Mouse (Mus musculus): Measurements from ENCODE around the gene Mnat1. TPM values are rescaled to one million over a fixed set of nuclear protein-coding genes. Genes with fewer than 3 reads are reported as not detected.

Mnat1 gene
- total RNA-seq (2023): 1 to 10 TPM; 7.4 to 8.2 TPM

DNA sequence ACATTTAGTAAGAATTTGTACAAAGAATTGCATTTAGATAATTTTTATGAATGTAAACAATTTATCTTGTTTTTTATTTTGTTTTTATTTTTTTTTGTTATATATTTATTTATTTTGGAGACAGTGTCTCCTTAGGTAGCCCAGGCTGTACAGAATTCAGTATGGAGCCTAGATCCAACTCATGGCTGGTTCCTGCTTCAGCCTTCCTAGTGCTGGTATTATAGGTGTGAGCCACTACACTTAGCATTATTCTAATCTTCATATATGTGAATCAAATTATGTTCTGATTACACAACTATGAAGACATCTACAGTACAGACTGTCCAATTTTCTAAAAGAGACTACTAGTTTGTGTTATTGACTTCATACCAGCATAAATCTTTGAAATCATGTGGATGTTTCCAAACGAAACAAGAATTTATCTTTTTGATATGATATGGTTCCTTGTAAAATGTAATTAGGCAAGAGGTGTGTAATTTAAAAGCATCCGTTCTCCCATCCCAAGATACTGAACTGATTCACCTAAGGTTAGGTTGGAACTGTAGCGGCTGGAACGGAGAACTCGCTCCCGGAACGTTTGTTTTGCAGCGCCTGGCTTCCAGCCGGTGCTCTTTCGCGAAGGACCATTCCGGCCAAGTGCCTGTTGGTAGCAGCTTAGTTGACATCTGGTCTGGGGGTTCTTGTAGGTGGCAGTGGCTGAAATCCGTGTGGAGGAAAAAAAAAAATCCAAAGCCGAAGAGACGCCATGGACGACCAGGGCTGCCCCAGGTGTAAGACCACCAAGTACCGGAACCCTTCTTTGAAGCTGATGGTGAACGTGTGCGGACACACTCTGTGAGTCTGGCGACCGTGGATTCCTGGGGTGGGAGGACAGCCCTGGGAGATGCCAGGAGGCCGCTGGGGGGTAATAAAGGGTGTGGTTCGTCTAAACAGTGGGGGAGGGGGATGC, at the start of gene Mnat1:
Mnat1 (plus strand) TSS at position 625 of the 949 bp plus-strand sequence.

DNA sequence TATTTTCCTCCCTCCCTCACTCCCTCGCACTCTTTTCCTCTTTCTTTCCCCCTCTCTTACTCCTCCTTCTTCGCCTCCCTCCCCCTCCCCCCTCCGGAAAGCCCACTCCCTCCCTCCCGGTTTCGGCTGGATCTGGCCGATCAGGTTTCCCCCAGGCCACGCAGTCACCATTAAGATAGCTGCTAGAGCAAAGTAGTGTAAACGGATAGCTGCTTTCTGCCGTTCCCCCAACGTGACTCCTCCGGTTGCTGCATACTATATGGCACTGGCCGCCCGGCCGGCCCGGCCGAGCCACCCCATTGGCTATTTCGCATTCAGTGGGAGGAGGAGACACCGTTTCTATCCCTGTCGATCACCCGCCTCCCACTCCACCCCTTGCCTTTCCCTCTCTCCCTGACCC, 10.3 kb upstream of the Mnat1 start, which contains the start of gene Six4:
Six4 (minus strand) TSS at position 261 of the 400 bp plus-strand sequence.

DNA sequence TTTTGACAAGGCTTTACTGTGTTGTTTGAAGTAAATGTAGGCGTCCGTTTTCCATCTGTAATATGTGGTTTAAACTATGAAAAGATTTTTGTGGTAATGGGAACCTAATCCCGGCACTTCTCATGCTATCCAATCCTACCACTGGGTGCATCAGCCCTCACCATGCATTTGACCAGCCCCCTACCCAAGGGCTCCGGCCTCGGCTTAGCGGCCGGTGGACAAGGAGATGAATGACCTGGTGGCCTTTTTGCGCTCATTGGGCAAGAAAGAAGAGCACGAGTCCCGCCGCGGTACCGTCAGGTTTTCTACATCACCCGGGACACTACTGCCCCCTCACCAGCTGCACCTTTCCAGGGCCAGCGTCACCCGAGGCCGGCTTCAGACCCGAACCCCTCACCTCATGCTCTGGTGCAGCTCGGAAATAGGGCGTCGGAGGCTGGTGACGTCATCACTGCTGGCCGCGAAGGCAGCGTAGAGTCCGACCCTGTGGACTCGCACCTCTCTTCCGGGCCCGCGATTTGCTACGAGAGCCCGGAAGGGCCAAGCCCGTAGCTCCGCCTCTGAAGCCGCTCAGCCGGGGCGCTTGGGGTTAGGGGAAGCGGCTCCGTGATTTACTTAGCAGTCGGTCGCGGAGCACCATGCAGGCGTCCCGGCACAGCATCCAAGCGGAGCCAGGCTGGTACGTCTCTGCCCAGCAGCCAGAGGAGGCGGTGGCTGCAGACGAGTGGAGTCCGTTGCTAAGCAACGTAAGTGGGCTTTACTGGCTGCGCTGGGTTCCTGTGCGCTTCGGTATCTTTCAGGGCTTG, 163.0 kb downstream of the Mnat1 start, which contains the start of the genes Trmt5 and Slc38a6:
Trmt5 (minus strand) TSS at position 424 of the 806 bp plus-strand sequence.
Slc38a6 (plus strand) TSS at position 493 of the 806 bp plus-strand sequence.

Other genes with a start within 250 kb of the Mnat1 start
- not detected for gene Six6, start 183.8 kb upstream of the Mnat1 start, total RNA-seq (2023)
- not detected for gene 4930447C04Rik, start 182.9 kb upstream of the Mnat1 start, total RNA-seq (2023)
- gene Six1, start 69.8 kb upstream of the Mnat1 start, total RNA-seq (2023): under 1 TPM in 1 of 2 experiments, not detected in 1; 0.11 TPM
- under 1 TPM; 0.07 TPM for gene Six4, start 10.3 kb upstream of the Mnat1 start, total RNA-seq (2023)
- gene Trmt5, start 163.0 kb downstream of the Mnat1 start, total RNA-seq (2023): 1 to 10 TPM; 5.5 to 6.7 TPM
- gene Slc38a6, start 163.1 kb downstream of the Mnat1 start, total RNA-seq (2023): 10 to 100 TPM in 1 of 2 experiments, 1 to 10 TPM in 1; 9.9 to 11.1 TPM

Data from neutrophil, adult 83 days (primary cell).